17 mouse cellular contexts compared by ENCODE assay signal in the genomic region with DNA sequence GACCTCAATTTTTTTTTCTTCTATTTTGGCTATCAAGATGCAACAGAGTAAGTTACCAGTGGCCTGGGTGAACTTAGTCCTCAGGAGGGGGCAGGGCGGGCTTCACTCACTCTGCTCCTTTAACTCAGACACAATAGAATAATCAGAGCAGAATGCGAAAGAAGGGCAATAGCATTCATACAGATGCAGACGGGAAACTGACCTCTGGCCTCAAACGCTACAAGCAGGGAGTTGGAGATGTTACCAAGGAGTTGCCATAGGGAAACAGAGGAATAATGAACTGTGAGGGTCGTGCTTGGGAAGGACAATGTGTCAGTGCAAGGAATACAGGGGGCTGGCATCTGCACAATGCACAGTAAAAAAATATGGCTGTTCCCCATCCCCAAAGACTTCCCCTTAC.
"Had no signal": no experiment of that assay in that cellular context is flagged by ENCODE, and none has a peak within 500 bp of the region (broad histone marks: within the 10 kb centered on the region; RNA-seq: fewer than 3 reads in every experiment).

No protein-coding gene starts in this region.

- H3K9ac ChIP-seq: limb, embryonic 12.5 days; liver, embryonic 13.5 days; liver, postnatal 0 days; lung, embryonic 15.5 days had no signal

- H3K27me3 ChIP-seq: limb, embryonic 12.5 days; liver, embryonic 13.5 days; lung, embryonic 15.5 days; megakaryocyte, embryonic 14.5 days had no signal

- H3K36me3 ChIP-seq: limb, embryonic 12.5 days; liver, embryonic 13.5 days; lung, embryonic 15.5 days had no signal

- H3K4me3 ChIP-seq: limb, embryonic 12.5 days; liver, embryonic 13.5 days; lung, embryonic 15.5 days; megakaryocyte, embryonic 14.5 days had no signal

- ATAC-seq: intestine, embryonic 16.5 days; liver, postnatal 0 days had no signal

- DNase-seq: kidney, adult 2 months; kidney, postnatal 25 days; layer of hippocampus, adult 9-11 months; layer of hippocampus, postnatal 36 days; liver; liver, embryonic 13.5 days; liver, postnatal 0 days; lung, postnatal 14 days; right cerebral cortex, postnatal 4 days; spleen, adult 18-20 months; thymus, adult 18-20 months; thymus, postnatal 14 days had no signal

- H3K4me2 ChIP-seq: limb, embryonic 12.5 days; liver, embryonic 13.5 days; lung, embryonic 15.5 days had no signal

- H3K4me1 ChIP-seq: limb, embryonic 12.5 days; liver, embryonic 13.5 days; lung, embryonic 15.5 days had no signal

- H3K27ac ChIP-seq: limb, embryonic 12.5 days; liver, embryonic 13.5 days; lung, embryonic 15.5 days; macrophage had no signal

- H3K9me3 ChIP-seq: limb, embryonic 12.5 days; liver, embryonic 13.5 days; lung, embryonic 15.5 days had no signal
